Mouse (Mus musculus) adrenal gland, postnatal 0 days (tissue): ENCODE measurements around the gene Wipf2. TPM values are rescaled to one million over a fixed set of nuclear protein-coding genes. Genes with fewer than 3 reads are reported as not detected.

Source experiments
- polyA plus RNA-seq: library from polyadenylated mRNA; unstranded; fragments of >200 nt; fragmentation: Nextera tagmentation; extraction: Ambion mirVana; gene quantifications from 2 replicates; pipeline ENCODE4 v1.2.1, GENCODE M21; 2015

The Wipf2 gene
- polyA plus RNA-seq: 1.8 and 2.6 TPM in 2 replicates

GRCm38 (mm10) chr11:98863028-98863750 is at the start of gene Wipf2:
TSS of gene Wipf2 (plus strand) at chr11:98863638.

GRCm38 (mm10) chr11:98836651-98837141 is 26.7 kb upstream of the Wipf2 start, which contains the start of gene Rapgefl1:
TSS of gene Rapgefl1 (plus strand) at chr11:98836785.

GRCm38 (mm10) chr11:98907437-98908173 is 44.2 kb downstream of the Wipf2 start, which contains the start of gene Cdc6:
TSS of gene Cdc6 (plus strand) at chr11:98907801.

GRCm38 (mm10) chr11:98927438-98928076 is 64.1 kb downstream of the Wipf2 start, which contains the start of gene Rara:
TSS of gene Rara (plus strand) at chr11:98927818.

Other genes with a start within 250 kb of the Wipf2 start
- 0.52 and 0.90 TPM in 2 replicates for gene Gm12355, start 238.0 kb upstream of the Wipf2 start, polyA plus RNA-seq
- gene Gsdma3, start 237.3 kb upstream of the Wipf2 start, polyA plus RNA-seq: not detected in 2 replicates
- 0.25 TPM in 1 of 2 replicates, not detected in the other for gene Gsdma2, start 216.9 kb upstream of the Wipf2 start, polyA plus RNA-seq
- 0.14 TPM in 1 of 2 replicates, not detected in the other for gene Gsdma, start 199.3 kb upstream of the Wipf2 start, polyA plus RNA-seq
- 100 and 141 TPM in 2 replicates for gene Psmd3, start 181.1 kb upstream of the Wipf2 start, polyA plus RNA-seq
- 0.22 TPM in 1 of 2 replicates, not detected in the other for gene Csf3, start 162.4 kb upstream of the Wipf2 start, polyA plus RNA-seq
- gene Med24, start 134.2 kb upstream of the Wipf2 start, polyA plus RNA-seq: 18.5 and 26.8 TPM in 2 replicates
- 31.4 and 43.5 TPM in 2 replicates for gene Thra, start 123.0 kb upstream of the Wipf2 start, polyA plus RNA-seq
- 27.2 and 64.4 TPM in 2 replicates for gene Nr1d1, start 88.3 kb upstream of the Wipf2 start, polyA plus RNA-seq
- 17.3 and 19.8 TPM in 2 replicates for gene Msl1, start 68.1 kb upstream of the Wipf2 start, polyA plus RNA-seq
- 21.9 and 22.8 TPM in 2 replicates for gene Casc3, start 58.7 kb upstream of the Wipf2 start, polyA plus RNA-seq
- 0.41 and 0.91 TPM in 2 replicates for gene Rapgefl1, start 26.9 kb upstream of the Wipf2 start, polyA plus RNA-seq
- gene Cdc6, start 44.2 kb downstream of the Wipf2 start, polyA plus RNA-seq: 3.4 and 7.5 TPM in 2 replicates
- gene Rara, start 64.2 kb downstream of the Wipf2 start, polyA plus RNA-seq: 22.0 and 23.3 TPM in 2 replicates
- 0.65 and 1.4 TPM in 2 replicates for gene Gjd3, start 119.4 kb downstream of the Wipf2 start, polyA plus RNA-seq
- 45.7 and 47.9 TPM in 2 replicates for gene Top2a, start 160.6 kb downstream of the Wipf2 start, polyA plus RNA-seq
- gene Igfbp4, start 177.6 kb downstream of the Wipf2 start, polyA plus RNA-seq: 292 and 320 TPM in 2 replicates
- gene Tns4, start 225.7 kb downstream of the Wipf2 start, polyA plus RNA-seq: 0.26 and 0.30 TPM in 2 replicates